Mouse (Mus musculus) forebrain, embryonic 14.5 days (tissue): ENCODE measurements around the gene Lmntd1. TPM values are rescaled to one million over a fixed set of nuclear protein-coding genes. Genes with fewer than 3 reads are reported as not detected.

ENCODE experiments used
- ATAC-seq: fragments of 200-750 bp; cut with Nextera tagmentation; 2 replicates; pipeline ENCODE4 v1.8.0; 2017; ENCODE audit warnings: mild to moderate bottlenecking, moderate library complexity
- DNase-seq: peaks from one replicate; pipeline ENCODE4 v3.0.0-alpha.2; 2015; ENCODE audit warnings: low spot score
- H3K27ac ChIP-seq: fragments of 300-500 bp; sonication (generic); 2 replicates; pipeline ENCODE4 v1.5.1; 2014; ENCODE audit warnings: low read depth, mild to moderate bottlenecking, control low read depth, low read length, moderate library complexity
- H3K27me3 ChIP-seq: fragments of 300-500 bp; sonication (generic); replicated peaks from 2 replicates; pipeline ENCODE4 v1.6.1; 2014; ENCODE audit warnings: low read length, control low read depth, mixed read lengths; ENCODE audit not compliant: control insufficient read depth, insufficient read depth
- H3K36me3 ChIP-seq: fragments of 300-500 bp; sonication (generic); 2 replicates; pipeline ENCODE4 v1.6.1; 2014; ENCODE audit warnings: low read length, control low read depth; ENCODE audit not compliant: control insufficient read depth, insufficient read depth
- H3K4me1 ChIP-seq: fragments of 300-500 bp; sonication (generic); 2 replicates; pipeline ENCODE4 v1.6.1; 2014; ENCODE audit warnings: antibody characterized with exemption, low read length, control low read depth; ENCODE audit not compliant: control insufficient read depth, insufficient read depth
- H3K4me2 ChIP-seq: fragments of 300-500 bp; sonication (generic); 2 replicates; pipeline ENCODE4 v1.6.1; 2014; ENCODE audit warnings: mild to moderate bottlenecking, control low read depth, low read length
- H3K4me3 ChIP-seq: fragments of 300-500 bp; sonication (generic); 2 replicates; pipeline ENCODE4 v1.5.1; 2014; ENCODE audit warnings: low read depth, low read length, control low read depth
- H3K9ac ChIP-seq: fragments of 300-500 bp; sonication (generic); 2 replicates; pipeline ENCODE4 v1.6.1; 2014; ENCODE audit warnings: mild to moderate bottlenecking, low read length, control low read depth, moderate library complexity
- H3K9me3 ChIP-seq: fragments of 300-500 bp; sonication (generic); replicated peaks from 2 replicates; pipeline ENCODE4 v1.6.1; 2016; ENCODE audit warnings: low read length, control low read depth, mixed read lengths; ENCODE audit not compliant: control insufficient read depth
- WGBS: fragments of 180-500 bp; shearing (Covaris S2); extraction: QIAGEN DNeasy Blood & Tissue Kit; methylation state at CpG from one replicate; pipeline ENCODE4 v1.1.7; 2014; 5-methylcytosine and 5-hydroxymethylcytosine counted together
- polyA plus RNA-seq: library from polyadenylated mRNA; unstranded; fragments of >200 nt; fragmentation: Nextera tagmentation; extraction: Ambion mirVana; gene quantifications from 2 replicates; pipeline ENCODE4 v1.2.1, GENCODE M21; 2014

The Lmntd1 gene
- polyA plus RNA-seq, 1 experiment from 2014 or later: 0.93 TPM

DNA sequence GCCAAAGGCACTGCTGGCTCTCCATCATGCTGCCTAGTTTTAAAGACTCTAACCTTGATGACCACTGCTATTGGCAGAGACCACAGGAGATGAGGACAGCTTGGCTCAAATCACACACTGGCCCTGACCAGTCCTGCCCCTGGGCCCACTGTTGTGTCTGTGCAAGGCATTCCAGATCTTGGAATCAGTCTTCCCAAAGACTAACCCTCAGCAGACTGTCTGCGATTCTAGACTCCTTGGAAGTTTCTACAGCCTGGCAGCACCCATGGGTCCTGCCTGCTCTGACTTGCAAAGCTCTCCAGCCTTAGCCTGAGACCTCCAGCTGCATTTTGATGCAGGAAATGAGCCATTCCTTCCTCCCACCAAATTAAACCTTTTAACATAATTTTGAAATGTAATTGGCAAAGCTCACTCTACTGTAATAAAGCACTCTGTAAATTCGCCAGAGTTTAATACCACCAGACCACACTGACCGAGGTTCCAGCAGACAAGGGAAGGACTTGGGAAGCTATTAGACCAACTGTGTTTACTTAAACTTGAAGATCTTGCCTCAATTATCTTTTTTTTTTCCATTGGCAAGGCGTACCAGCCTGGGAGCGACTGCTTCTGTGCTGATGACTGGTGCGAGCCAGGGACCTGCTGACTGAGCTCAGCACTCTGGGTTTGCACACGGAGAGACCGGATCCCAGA lies 168.2 kb downstream of the Lmntd1 start:
- Histone ChIP-seq H3K4me3 (no peak overlapping the region), H3K27me3 (no peaks in the 10 kb centered on the region), H3K27ac (no peak overlapping the region), H3K9ac (no peak overlapping the region), H3K36me3 (no peaks in the 10 kb centered on the region), H3K9me3 (no peaks in the 10 kb centered on the region), H3K4me2 (no peak overlapping the region), H3K4me1 (no peaks in the 10 kb centered on the region)
- ATAC-seq (no peak), DNase-seq (peak; percentile 28)
- 74% methylated on average over 8 of the region's 8 CpGs for WGBS

DNA sequence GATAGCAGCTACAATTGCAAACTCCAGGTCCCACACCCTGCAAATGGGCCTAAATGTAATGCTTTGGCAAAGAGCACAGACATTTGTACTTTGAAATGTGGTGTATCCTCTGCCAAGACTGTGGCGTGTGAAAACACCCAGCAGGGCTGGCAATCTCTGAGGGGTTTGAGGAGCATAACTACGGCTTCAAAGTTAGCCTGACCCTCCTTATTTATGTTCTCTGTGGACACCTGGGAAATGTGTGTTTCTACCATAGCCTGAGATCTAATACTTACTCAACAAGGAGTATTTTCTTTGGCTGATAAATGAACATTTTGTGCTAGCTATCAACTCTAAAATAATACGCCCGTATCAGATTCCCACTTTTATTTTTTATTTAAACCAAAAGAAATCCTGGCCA lies 168.7 kb downstream of the Lmntd1 start:
- no peaks in the 10 kb centered on the region for H3K9me3 ChIP-seq
- H3K4me3 ChIP-seq: no peak overlapping the region
- ATAC-seq (no peak), DNase-seq (peak; percentile 36)
- H3K9ac ChIP-seq: no peak overlapping the region
- H3K4me2 ChIP-seq: no peak overlapping the region
- no peaks in the 10 kb centered on the region for H3K4me1 ChIP-seq
- no peaks in the 10 kb centered on the region for H3K36me3 ChIP-seq
- H3K27ac ChIP-seq: no peak overlapping the region
- WGBS: 81% methylated on average over 4 of the region's 4 CpGs
- no peaks in the 10 kb centered on the region for H3K27me3 ChIP-seq

DNA sequence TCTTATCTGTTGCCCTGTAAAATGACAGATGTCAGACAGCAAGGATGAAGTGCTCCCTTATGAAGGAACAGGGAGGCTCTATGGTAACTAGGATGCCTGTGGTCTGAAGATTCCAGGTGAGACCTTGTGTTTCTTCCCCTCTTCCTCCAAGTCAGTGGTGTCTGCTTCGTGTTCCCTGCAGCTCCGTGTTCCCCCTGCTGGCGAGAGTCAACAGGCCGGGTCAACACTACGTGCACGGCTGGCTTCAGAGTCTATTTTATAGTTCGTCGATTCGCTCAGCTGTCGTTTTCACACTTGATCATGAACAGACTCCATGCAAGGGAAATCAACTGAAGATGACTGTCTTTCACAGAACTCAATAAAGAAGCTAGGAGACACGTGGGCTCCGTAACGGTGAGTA lies 171.3 kb downstream of the Lmntd1 start:
- 52% methylated on average over 13 of the region's 13 CpGs for WGBS
- DNase-seq (no peak), ATAC-seq (no peak)
- Histone ChIP-seq H3K9ac (no peak overlapping the region), H3K27me3 (no peaks in the 10 kb centered on the region), H3K36me3 (no peaks in the 10 kb centered on the region), H3K4me2 (no peak overlapping the region), H3K4me3 (no peak overlapping the region), H3K4me1 (no peaks in the 10 kb centered on the region), H3K9me3 (no peaks in the 10 kb centered on the region), H3K27ac (no peak overlapping the region)

DNA sequence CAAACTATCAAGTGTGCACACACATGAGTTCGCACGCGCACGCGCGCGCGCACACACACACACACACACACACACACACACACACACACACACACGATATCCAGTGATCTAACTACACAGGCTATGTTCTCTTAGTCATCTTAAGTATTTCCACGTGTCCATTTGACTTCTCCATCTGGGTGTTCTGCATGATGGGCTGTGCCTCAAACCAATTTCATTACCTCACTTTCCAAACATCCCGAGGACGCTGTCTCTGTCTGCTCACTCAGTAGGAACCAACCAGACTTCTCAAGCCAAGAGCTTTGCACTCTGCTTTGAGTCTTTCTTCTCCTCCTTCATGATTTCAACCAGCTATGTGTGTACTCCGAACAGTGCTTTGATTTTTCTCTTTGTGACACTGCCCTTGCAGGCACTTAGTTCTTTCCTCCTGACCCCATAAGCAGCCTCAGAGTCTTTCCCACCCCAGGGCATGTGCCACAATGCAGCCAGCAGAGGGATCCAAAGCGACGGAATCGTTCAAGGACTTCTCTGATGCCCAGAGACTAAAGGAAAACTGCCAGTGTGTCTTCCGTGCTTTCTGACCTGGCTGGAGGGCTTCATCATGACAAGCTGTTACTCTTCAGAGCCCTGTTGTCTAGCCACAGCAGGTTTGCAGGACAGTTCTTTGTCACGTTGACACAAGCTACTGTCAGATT lies 172.6 kb downstream of the Lmntd1 start:
- no peak overlapping the region for H3K4me3 ChIP-seq
- H3K4me1 ChIP-seq: no peaks in the 10 kb centered on the region
- WGBS: 73% methylated on average over 18 of the region's 18 CpGs
- H3K27ac ChIP-seq: no peak overlapping the region
- H3K9ac ChIP-seq: no peak overlapping the region
- H3K27me3 ChIP-seq: no peaks in the 10 kb centered on the region
- no peak overlapping the region for H3K4me2 ChIP-seq
- no peak for ATAC-seq
- peak; percentile 77 for DNase-seq
- H3K9me3 ChIP-seq: no peaks in the 10 kb centered on the region
- no peaks in the 10 kb centered on the region for H3K36me3 ChIP-seq

DNA sequence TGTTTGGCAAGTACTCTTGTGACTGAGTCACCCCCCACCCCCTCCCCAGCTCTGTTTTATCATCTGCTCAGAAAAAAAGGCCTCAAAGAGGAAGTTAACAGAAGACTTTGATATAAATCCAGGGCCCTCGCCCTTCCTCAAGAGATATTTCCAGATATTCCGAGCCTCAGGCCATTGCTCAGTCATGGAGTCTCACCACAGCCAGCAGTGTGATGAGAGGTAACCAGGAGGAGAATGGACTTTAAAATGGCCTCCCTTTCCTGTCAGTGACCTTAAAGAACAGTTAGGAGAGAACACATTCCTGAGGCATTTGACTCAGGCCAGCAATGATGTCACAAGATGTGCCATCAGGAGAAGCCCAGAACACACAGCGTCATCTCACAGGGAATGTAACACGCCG lies 175.3 kb downstream of the Lmntd1 start:
- no peak overlapping the region for H3K4me2 ChIP-seq
- H3K9ac ChIP-seq: no peak overlapping the region
- no peaks in the 10 kb centered on the region for H3K36me3 ChIP-seq
- H3K27ac ChIP-seq: no peak overlapping the region
- H3K4me1 ChIP-seq: no peaks in the 10 kb centered on the region
- WGBS: 89% methylated on average over 5 of the region's 5 CpGs
- H3K27me3 ChIP-seq: no peaks in the 10 kb centered on the region
- ATAC-seq (no peak), DNase-seq (no peak)
- no peak overlapping the region for H3K4me3 ChIP-seq
- no peaks in the 10 kb centered on the region for H3K9me3 ChIP-seq

DNA sequence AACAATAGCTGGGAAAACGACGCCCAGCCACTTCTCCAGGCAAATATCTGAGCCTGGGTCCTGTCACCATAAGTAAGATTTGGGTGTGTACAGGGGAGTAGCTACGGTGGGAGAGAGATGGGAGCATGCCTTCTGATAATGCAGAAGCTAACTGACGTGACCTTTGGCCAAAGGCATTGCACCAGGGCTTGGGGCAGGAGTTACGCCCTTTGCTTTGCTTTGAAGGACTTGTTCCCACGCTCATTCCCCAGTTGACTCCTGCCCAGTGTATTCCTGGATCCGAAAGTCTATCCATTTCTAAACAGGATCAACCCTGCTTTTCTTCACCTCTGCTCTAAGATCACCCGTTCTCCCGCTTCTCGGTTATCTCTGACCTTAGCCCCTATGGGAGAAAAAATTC lies 178.4 kb downstream of the Lmntd1 start:
- Histone ChIP-seq H3K4me1 (peaks cover 3% of the 10 kb centered on the region; the same call in 1 of the 2 replicates), H3K9ac (no peak overlapping the region), H3K36me3 (no peaks in the 10 kb centered on the region), H3K4me2 (no peak overlapping the region), H3K9me3 (no peaks in the 10 kb centered on the region), H3K27ac (no peak overlapping the region), H3K27me3 (no peaks in the 10 kb centered on the region), H3K4me3 (no peak overlapping the region)
- ATAC-seq (no peak), DNase-seq (no peak)
- 91% methylated on average over 10 of the region's 10 CpGs for WGBS

DNA sequence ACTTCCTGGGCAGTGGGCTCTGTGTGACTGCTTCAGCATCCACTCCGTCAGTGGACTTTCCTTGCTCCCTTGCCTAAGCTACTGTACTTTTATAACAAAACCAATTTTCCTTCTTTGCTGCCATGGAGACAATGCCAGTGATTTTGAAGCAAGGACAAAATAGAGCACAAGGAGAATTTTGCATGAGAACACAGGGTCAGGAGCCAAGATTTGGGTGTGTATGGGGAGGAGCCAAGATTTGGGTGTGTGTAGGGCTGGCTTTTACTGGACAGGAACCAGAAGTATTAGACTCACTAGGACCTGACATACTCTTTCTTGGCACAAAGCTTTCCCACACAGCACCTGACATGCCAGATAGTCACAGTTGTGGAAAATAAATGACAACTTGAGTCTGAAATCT lies 179.0 kb downstream of the Lmntd1 start:
- Histone ChIP-seq H3K4me1 (peaks cover 3% of the 10 kb centered on the region; the same call in 1 of the 2 replicates), H3K36me3 (no peaks in the 10 kb centered on the region), H3K27ac (no peak overlapping the region), H3K27me3 (no peaks in the 10 kb centered on the region), H3K4me3 (no peak overlapping the region), H3K4me2 (no peak overlapping the region), H3K9ac (no peak overlapping the region), H3K9me3 (no peaks in the 10 kb centered on the region)
- no peak for ATAC-seq
- no peak for DNase-seq
- 93% methylated on average over 1 of the region's 1 CpGs for WGBS

DNA sequence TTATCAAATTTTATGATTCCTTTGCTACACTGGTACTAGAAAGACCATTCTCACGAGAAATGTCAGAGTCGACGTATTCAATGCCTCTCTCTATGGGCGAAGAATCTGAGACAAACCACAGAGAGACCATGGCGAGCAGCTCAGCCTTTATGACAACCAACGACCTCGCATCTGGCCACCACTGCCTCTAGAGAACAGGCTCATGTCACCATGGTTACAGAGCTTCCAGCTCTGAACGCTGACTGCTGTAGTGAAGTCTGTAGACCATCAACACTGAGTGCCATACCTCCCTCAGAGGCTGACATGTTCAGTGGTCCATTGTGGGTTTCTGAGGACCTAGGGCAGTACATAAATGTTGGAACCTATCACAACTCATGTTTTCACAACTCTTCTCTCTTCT lies 180.2 kb downstream of the Lmntd1 start:
- Histone ChIP-seq H3K4me1 (peaks cover 3% of the 10 kb centered on the region; the same call in 1 of the 2 replicates), H3K9ac (no peak overlapping the region), H3K27me3 (no peaks in the 10 kb centered on the region), H3K36me3 (no peaks in the 10 kb centered on the region), H3K9me3 (no peaks in the 10 kb centered on the region), H3K4me3 (no peak overlapping the region), H3K4me2 (no peak overlapping the region), H3K27ac (no peak overlapping the region)
- ATAC-seq (no peak), DNase-seq (no peak)
- WGBS: 83% methylated on average over 8 of the region's 8 CpGs
